Mouse (Mus musculus) spleen, adult 2 months (tissue): Measurements from ENCODE around the gene Cep112.

Experiments used
- CTCF ChIP-seq: fragments of 200-500 bp; IDR thresholded peaks from 2 replicates; pipeline ENCODE4 v1.5.1; 2011; ENCODE audit warnings: mild to moderate bottlenecking, inconsistent platforms; ENCODE audit not compliant: insufficient read depth, insufficient read length, insufficient replicate concordance; ENCODE audit errors: extremely low read depth
- POLR2A ChIP-seq: fragments of 200-500 bp; IDR thresholded peaks from 2 replicates; pipeline ENCODE4 v1.6.1; 2011; ENCODE audit warnings: low read depth, low read length, inconsistent platforms

DNA sequence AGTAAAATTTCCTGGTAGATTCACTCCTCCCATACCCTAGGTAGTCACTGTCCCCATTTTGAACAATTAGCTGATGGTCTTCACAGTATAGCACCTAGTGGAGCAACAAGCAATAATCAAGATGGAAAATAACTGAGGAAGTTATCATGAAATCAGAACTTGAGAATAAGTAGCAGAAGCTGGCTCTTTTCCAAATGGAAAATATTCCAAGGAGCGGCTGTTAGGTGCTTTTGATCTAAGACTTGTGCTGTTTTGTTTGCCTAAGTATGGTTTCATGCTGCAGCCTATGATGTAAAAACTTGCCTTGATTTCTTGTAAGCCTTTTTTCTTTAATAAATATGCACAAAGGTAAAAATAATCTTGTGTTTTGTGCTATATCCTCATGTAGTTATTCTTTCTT, 107.9 kb downstream of the Cep112 start:
- TF ChIP-seq POLR2A, result no peak
- TF ChIP-seq CTCF, result no peak
